Mouse (Mus musculus) forebrain, embryonic 10.5 days (tissue): ENCODE data around the gene 9530077C05Rik. TPM values are rescaled to one million over a fixed set of nuclear protein-coding genes. Genes with fewer than 3 reads are reported as not detected.

Experiments used
- DNase-seq: peaks from one replicate; pipeline ENCODE4 v3.0.0-alpha.2; 2017; ENCODE audit warnings: low spot score; ENCODE audit errors: extremely low spot score
- H3K27ac ChIP-seq: fragments of 300-500 bp; sonication (generic); 2 replicates; pipeline ENCODE4 v1.5.1; 2016; ENCODE audit warnings: mild to moderate bottlenecking
- H3K27me3 ChIP-seq: fragments of 300-500 bp; sonication (generic); 2 replicates; pipeline ENCODE4 v1.6.1; 2016; ENCODE audit warnings: mild to moderate bottlenecking; ENCODE audit not compliant: poor library complexity, severe bottlenecking
- H3K36me3 ChIP-seq: fragments of 300-500 bp; sonication (generic); replicated peaks from 2 replicates; pipeline ENCODE4 v1.6.1; 2016; ENCODE audit warnings: mild to moderate bottlenecking, moderate library complexity
- H3K4me1 ChIP-seq: fragments of 300-500 bp; sonication (generic); 2 replicates; pipeline ENCODE4 v1.6.1; 2016
- H3K4me3 ChIP-seq: fragments of 300-500 bp; sonication (generic); 2 replicates; pipeline ENCODE4 v1.5.1; 2016; ENCODE audit warnings: mild to moderate bottlenecking, moderate library complexity
- H3K9me3 ChIP-seq: fragments of 300-500 bp; sonication (generic); 2 replicates; pipeline ENCODE4 v1.6.1; 2016; ENCODE audit warnings: mild to moderate bottlenecking, moderate library complexity
- WGBS: fragments of 180-500 bp; shearing (Covaris S2); methylation state at CpG from one replicate; pipeline ENCODE4 v1.1.7; 2016; 5-methylcytosine and 5-hydroxymethylcytosine counted together
- polyA plus RNA-seq: library from polyadenylated mRNA; unstranded; fragments of >200 nt; fragmentation: Nextera tagmentation; extraction: Ambion mirVana; gene quantifications from 2 replicates; pipeline ENCODE4 v1.2.1, GENCODE M21; 2016

The 9530077C05Rik gene
- polyA plus RNA-seq, 1 experiment from 2014 or later, result 9.4 TPM

DNA sequence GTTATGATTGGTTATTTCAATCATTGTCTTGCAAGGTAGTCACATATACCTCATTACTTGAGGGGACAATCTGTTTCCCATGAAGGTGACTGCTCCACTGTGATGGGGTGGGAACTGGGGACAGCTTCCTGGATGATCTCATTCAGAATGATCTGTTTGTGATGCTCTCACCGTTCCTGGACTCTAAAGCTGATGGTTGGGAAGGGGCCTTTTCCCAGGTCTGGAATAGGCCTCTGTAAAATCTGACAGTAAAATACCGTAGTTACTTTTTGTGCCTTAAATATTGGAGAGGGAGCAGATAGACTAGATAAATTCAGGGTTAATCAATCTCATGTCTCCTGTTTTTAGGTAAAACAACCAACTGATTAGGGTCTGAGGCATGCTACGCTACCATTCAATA, 58.3 kb downstream of the 9530077C05Rik start, which contains the start of gene Rp9:
Gene Rp9 (minus strand): TSS at position 101 of the 400 bp plus-strand sequence.
- whole genome bisulfite sequencing, result 94% methylated on average over 3 of the region's 3 CpGs
- no peaks in the 10 kb centered on the region for H3K9me3 ChIP-seq
- H3K4me3 ChIP-seq, result peak within 1 kb of the TSS; percentile 91
- peaks cover 14% of the 10 kb centered on the region for H3K36me3 ChIP-seq
- peaks cover 11% of the 10 kb centered on the region for H3K4me1 ChIP-seq
- no peak for DNase-seq
- H3K27me3 ChIP-seq, result no peaks in the 10 kb centered on the region
- peak within 1 kb of the TSS; percentile 95; the same call in 1 of the 2 replicates for H3K27ac ChIP-seq

- no peaks in the 10 kb centered on the region for H3K9me3 ChIP-seq
- H3K27ac ChIP-seq, result peak within 1 kb of the TSS; percentile 81
- DNase-seq, result peak; percentile 90
- H3K27me3 ChIP-seq, result no peaks in the 10 kb centered on the region
- WGBS, result under 1% methylated on average over 25 of the region's 25 CpGs
- H3K4me3 ChIP-seq, result peak within 1 kb of the TSS; percentile 73
- no peaks in the 10 kb centered on the region for H3K36me3 ChIP-seq
- H3K4me1 ChIP-seq, result peaks cover 19% of the 10 kb centered on the region
Observed at GRCm38 (mm10) chr9:22475424-22475868, 64.1 kb downstream of the 9530077C05Rik start, which contains the start of gene Bbs9. Gene Bbs9 (plus strand): TSS chr9:22475715.

- Histone ChIP-seq H3K4me1 (peaks cover 19% of the 10 kb centered on the region), H3K27me3 (no peaks in the 10 kb centered on the region), H3K4me3 (peak overlapping the region; percentile 73), H3K27ac (no peak overlapping the region), H3K36me3 (no peaks in the 10 kb centered on the region), H3K9me3 (no peaks in the 10 kb centered on the region)
- 7% methylated on average over 10 of the region's 10 CpGs for WGBS
- peak; percentile 16 for DNase-seq
Observed at GRCm38 (mm10) chr9:22476265-22476664, 65.0 kb downstream of the 9530077C05Rik start.

DNA sequence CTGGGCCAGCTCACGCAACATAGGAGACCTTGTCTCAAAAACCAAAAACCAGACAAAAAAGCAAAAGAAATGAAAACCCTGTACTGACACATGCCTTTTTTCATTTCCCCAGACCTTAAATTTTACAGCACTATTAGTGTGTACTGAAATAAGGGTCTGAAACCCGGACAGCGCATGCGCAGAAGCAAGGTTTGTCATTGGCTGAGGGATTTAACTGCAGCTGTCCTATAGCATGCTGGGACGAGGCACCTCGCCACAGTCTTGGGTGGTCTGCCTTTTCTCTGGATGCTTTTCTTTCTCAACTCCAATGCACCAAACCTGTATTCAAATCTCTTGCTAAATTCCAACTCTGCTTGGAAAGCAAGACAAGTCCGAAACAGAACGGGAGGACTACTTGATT, 67.6 kb downstream of the 9530077C05Rik start:
- H3K36me3 ChIP-seq, result no peaks in the 10 kb centered on the region
- WGBS, result 92% methylated on average over 8 of the region's 8 CpGs
- DNase-seq, result no peak

DNA sequence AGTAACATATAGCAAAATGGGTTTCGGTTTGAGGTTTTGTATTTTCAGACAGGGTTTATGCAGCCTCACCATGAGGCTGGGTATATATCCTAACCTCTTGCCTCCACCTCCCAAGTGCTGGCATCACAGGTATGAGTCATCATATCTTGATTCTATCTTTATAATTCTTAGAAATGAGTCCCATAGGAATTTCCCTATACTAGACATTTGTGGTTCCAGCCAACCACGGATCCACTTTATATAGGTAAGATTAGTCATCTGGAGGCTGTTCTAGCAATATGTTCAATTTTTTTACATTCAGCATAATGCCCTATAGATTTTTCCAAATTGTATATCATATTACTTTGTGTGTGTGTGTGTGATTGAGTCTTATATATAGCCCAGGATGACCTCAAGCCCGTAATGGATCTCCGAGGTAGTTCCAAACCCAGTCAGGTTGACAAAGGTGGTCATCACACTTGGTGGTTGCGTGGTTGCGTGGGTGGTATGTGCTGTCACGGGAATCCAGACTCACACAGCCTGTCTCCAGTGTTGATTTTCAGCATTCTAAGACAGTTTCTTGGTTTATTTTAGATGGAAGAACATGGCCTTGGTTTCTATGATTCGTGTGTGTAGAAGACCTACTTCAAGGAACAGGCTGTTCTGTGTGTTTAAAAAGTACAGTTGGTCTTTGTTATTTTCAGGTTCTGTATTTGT, 72.7 kb downstream of the 9530077C05Rik start:
- Histone ChIP-seq H3K27ac (no peak overlapping the region), H3K4me1 (no peaks in the 10 kb centered on the region), H3K36me3 (no peaks in the 10 kb centered on the region), H3K4me3 (no peak overlapping the region), H3K9me3 (no peaks in the 10 kb centered on the region), H3K27me3 (no peaks in the 10 kb centered on the region)
- DNase-seq, result no peak
- WGBS, result 96% methylated on average over 8 of the region's 8 CpGs

More for the DNA sequence above, 67.6 kb downstream of the 9530077C05Rik start:
- no peaks in the 10 kb centered on the region for H3K9me3 ChIP-seq
- H3K4me3 ChIP-seq, result no peak overlapping the region
- no peak overlapping the region for H3K27ac ChIP-seq
- H3K27me3 ChIP-seq, result no peaks in the 10 kb centered on the region
- peaks cover 19% of the 10 kb centered on the region for H3K4me1 ChIP-seq

DNA sequence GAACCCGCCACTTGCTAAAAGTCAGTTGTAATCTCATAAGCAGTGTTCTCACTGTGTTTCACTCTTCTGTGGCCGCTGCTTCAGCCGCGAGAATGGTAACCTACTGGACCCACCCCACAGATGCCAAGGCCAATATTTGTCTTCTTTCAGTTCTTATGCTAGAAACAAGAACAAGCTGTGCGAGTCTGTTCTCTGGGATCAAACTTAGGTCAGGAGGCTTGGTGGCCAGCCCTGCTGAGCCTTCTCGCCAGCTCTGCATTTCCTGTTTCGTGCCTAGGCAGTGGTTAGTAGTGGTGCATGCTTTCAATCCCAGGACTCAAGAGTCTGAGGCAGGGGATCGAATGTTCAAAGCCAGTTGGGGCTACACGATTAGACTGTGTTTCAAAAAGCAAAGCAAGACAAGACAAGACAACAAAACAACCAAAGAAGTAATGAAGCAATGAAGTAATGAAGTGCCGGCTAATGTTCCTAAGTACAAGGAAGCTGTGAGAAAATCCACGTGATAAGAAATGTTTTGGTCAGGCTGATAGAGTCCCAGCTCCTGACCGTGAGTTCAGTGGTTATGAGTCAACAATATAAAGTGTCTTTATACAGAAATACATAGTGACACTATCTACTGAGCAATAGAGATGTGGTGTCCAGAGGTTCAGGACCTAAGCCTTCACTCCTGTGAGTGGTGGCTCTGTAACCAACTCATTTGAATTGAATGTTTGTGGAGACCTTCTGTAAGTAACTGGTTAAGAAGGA, 73.4 kb downstream of the 9530077C05Rik start:
- Histone ChIP-seq H3K4me1 (no peaks in the 10 kb centered on the region), H3K4me3 (no peak overlapping the region), H3K9me3 (no peaks in the 10 kb centered on the region), H3K27ac (no peak overlapping the region), H3K36me3 (no peaks in the 10 kb centered on the region), H3K27me3 (no peaks in the 10 kb centered on the region)
- no peak for DNase-seq
- WGBS, result 90% methylated on average over 12 of the region's 12 CpGs

GRCm38 (mm10) chr9:22486211-22486610, 74.9 kb downstream of the 9530077C05Rik start:
- DNase-seq, result no peak
- Histone ChIP-seq H3K9me3 (no peaks in the 10 kb centered on the region), H3K27ac (no peak overlapping the region), H3K4me3 (no peak overlapping the region), H3K27me3 (no peaks in the 10 kb centered on the region), H3K4me1 (no peaks in the 10 kb centered on the region), H3K36me3 (no peaks in the 10 kb centered on the region)
- WGBS, result 91% methylated on average over 7 of the region's 7 CpGs

DNA sequence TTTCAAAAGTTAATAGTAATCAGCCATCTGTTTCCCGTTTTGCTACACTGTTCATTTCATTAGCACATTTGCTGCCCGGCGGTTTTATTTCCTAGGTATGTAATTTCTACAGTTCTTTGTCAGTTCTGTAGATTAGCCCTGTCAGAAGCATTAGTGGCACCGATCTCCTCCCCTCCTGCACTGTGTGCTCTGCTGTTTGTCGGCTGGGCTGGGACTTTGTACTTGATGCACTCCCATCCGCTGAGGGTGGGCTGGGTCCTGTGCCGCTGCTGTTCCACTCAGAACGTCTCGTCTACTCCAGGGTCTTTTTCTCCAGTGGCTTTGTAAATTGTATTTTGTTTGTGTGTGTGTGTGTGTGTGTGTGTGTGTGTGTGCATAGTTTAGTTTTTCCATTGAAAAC, 77.7 kb downstream of the 9530077C05Rik start:
- H3K36me3 ChIP-seq, result no peaks in the 10 kb centered on the region

More for the DNA sequence above, 77.7 kb downstream of the 9530077C05Rik start:
- DNase-seq, result no peak
- Histone ChIP-seq H3K27me3 (no peaks in the 10 kb centered on the region), H3K9me3 (no peaks in the 10 kb centered on the region), H3K27ac (no peak overlapping the region), H3K4me3 (no peak overlapping the region), H3K4me1 (no peaks in the 10 kb centered on the region)
- WGBS, result 69% methylated on average over 9 of the region's 9 CpGs

Other genes starting within 250 kb of the 9530077C05Rik start
- 0.18 and 0.32 TPM in 2 replicates for gene Zfp872, start 223.4 kb upstream of the 9530077C05Rik start, polyA plus RNA-seq
- 11.6 and 12.1 TPM in 2 replicates for gene Zfp809, start 185.8 kb upstream of the 9530077C05Rik start, polyA plus RNA-seq
- gene Zfp599, start 151.6 kb upstream of the 9530077C05Rik start, polyA plus RNA-seq, result 8.0 and 9.3 TPM in 2 replicates
- 22.9 and 23.5 TPM in 2 replicates for gene Zfp810, start 103.9 kb upstream of the 9530077C05Rik start, polyA plus RNA-seq
- gene Anln, start 22.3 kb upstream of the 9530077C05Rik start, polyA plus RNA-seq, result 39.2 and 40.8 TPM in 2 replicates
- not detected in 2 replicates for gene Gm17545, start 42.8 kb downstream of the 9530077C05Rik start, polyA plus RNA-seq
- gene Rp9, start 58.2 kb downstream of the 9530077C05Rik start, polyA plus RNA-seq, result 43.8 and 43.9 TPM in 2 replicates
- gene Bbs9, start 64.2 kb downstream of the 9530077C05Rik start, polyA plus RNA-seq, result 14.6 and 14.9 TPM in 2 replicates